Mouse (Mus musculus) liver, adult 2 months (tissue): ENCODE results near the gene Zfp385c.

Source experiments
- CTCF ChIP-seq: fragments of 200-500 bp; IDR thresholded peaks from 2 replicates; pipeline ENCODE4 v1.5.1; 2011; ENCODE audit warnings: low read depth, low read length, control low read depth
- POLR2A ChIP-seq: fragments of 200-500 bp; IDR thresholded peaks from 2 replicates; pipeline ENCODE4 v1.6.1; 2011; ENCODE audit warnings: low read length, control low read depth; ENCODE audit not compliant: insufficient read depth; ENCODE audit errors: extremely low read depth

GRCm38 (mm10) chr11:100604321-100605005 is 87.8 kb downstream of the Zfp385c start:
- no peak for TF ChIP-seq POLR2A
- no peak for TF ChIP-seq CTCF
